Mouse (Mus musculus) right cerebral cortex, postnatal 25 days (tissue): Measurements from ENCODE around the gene Endov.
A peak's percentile ranks its signal among the peaks of the same experiment; 100 is the strongest.

Experiments
- DNase-seq: peaks from one replicate; pipeline ENCODE4 v3.0.0; 2022

Endov gene

GRCm38 (mm10) chr11:119519387-119519786, 28.2 kb downstream of the Endov start:
- DNase-seq: no peak

DNA sequence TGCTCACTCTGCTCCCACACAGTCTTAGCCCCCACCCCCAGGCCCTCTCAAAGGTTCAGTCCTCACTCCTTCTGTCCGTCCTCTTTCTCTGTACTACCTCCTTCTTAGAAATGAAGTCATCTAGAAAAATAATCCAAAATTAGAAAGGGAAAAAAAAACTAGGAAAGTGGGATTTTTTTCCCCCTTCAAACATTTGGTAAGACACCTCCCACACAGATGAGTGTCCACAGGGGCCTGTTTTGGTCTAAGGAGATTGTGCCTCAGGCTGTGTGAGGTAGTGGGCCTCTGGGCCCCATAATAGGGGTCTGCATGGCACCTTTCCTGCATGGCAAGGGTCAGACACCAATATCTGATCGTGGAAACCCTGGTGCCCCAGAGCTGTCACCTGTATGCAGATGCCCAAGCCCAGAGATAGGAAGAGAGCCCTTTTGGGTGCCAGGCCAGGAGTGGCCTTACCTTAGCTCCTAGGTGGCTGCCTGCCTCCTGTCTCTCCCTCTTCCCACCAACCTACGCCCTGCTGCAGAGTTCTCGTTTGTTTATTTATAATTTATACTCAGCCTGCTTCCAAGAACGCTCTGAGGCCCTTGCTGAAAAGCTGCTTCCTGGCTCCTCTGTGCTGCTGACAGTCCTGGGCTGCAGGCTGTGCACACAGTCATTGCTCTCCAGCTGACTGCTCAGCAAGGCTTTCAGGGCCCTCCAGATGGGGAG, 29.0 kb downstream of the Endov start:
- no peak for DNase-seq

GRCm38 (mm10) chr11:119520713-119521063, 29.5 kb downstream of the Endov start:
- DNase-seq: no peak

GRCm38 (mm10) chr11:119521920-119522710, 31.0 kb downstream of the Endov start:
- no peak for DNase-seq

GRCm38 (mm10) chr11:119522779-119523178, 31.6 kb downstream of the Endov start:
- DNase-seq: no peak

- no peak for DNase-seq
Observed at GRCm38 (mm10) chr11:119523392-119523791, 32.2 kb downstream of the Endov start.

GRCm38 (mm10) chr11:119524545-119524949, 33.4 kb downstream of the Endov start:
- DNase-seq: peak; percentile 74

- no peak for DNase-seq
Observed at GRCm38 (mm10) chr11:119526068-119526966, 35.2 kb downstream of the Endov start.

GRCm38 (mm10) chr11:119528930-119529329, 37.8 kb downstream of the Endov start:
- no peak for DNase-seq

GRCm38 (mm10) chr11:119532460-119532859, 41.3 kb downstream of the Endov start:
- DNase-seq: no peak

- no peak for DNase-seq
Observed at GRCm38 (mm10) chr11:119533745-119534144, 42.6 kb downstream of the Endov start.

GRCm38 (mm10) chr11:119539944-119540343, 48.8 kb downstream of the Endov start:
- DNase-seq: no peak

GRCm38 (mm10) chr11:119540560-119540959, 49.4 kb downstream of the Endov start:
- DNase-seq: no peak

DNA sequence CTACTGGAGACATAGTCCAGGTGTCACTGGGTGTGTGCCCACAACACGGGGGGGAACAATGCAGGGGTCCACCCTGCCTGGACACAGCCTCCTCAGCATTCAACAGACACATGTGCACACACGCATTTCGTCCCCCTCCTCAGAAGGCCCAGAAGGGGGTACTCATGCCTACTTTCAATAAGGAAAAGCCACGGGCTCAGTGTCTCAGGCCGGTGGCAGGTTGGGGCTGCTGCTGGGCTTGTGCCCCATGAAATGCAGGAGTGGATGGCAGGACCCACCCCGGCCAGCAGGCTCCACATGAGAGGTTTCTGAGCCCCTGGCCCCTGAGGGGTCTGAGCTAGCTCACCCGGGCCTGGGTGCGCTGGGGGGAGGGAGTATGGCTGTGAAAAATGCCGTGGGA, 49.9 kb downstream of the Endov start:
- no peak for DNase-seq

- DNase-seq: no peak
Observed at GRCm38 (mm10) chr11:119542371-119542770, 51.2 kb downstream of the Endov start.

DNA sequence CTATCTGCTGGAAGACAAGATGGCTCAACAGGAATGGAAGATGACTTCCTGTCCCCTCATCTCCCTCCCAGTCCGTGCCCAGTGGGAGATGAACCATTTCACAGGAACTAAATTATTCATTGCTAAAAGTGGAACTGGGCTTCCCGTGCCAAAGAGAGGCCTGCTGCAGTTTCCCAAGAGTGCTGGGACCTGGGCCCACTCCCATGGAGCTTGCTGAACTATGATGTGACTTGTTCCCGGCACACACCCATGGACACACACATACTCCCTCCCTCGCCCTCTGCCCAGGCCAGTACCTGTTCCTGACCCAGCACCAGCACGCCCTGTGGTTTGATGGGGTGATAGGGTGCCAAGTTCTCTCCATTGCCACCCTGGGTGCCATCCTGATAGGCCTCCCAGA, 51.7 kb downstream of the Endov start:
- DNase-seq: no peak

DNA sequence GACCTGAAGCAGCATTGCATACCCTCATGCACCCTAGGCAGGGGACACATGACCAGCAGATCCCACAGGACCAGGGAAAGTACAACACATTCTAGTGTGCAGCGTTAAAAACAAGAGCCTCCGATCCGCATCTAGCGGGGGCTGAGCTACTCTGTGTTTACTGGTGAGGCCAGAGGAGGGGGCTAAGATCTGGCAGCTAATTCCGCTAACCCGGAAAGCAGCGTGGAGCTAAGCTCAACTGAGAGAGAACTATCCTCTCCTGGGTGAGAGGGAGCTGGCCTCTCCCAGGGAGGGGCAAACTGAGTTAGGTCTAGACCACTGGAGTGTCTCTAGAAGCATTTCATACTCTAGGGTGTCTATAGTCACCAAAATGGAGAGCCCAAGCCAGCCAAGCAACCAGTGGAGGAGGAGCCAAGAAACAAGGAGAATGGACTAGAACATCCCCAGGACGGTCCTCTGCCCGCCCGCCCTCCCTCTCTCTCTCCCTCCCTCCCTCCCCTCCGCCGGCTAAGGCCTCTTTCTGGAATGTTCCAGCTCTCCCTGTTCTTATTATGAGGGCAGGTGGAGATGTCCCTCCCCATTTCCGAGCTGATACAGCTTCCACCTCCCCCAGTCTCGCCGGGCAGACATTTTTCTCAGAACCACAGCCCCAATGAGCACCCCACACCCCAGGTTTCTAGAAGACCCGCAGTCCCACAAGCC, 52.8 kb downstream of the Endov start:
- no peak for DNase-seq

GRCm38 (mm10) chr11:119544518-119545105, 53.5 kb downstream of the Endov start:
- no peak for DNase-seq

- DNase-seq: no peak
Observed at GRCm38 (mm10) chr11:119545281-119545680, 54.1 kb downstream of the Endov start.

- no peak for DNase-seq
Observed at GRCm38 (mm10) chr11:119545741-119546495, 54.8 kb downstream of the Endov start.

- no peak for DNase-seq
Observed at GRCm38 (mm10) chr11:119546496-119547182, 55.5 kb downstream of the Endov start.
